Mouse (Mus musculus): Measurements from ENCODE around the gene Gm21789. TPM values are rescaled to one million over a fixed set of nuclear protein-coding genes. Genes with fewer than 3 reads are reported as not detected.
"Not testable (repeated sequence)": the region's sequence is repeated elsewhere in the genome, so short reads cannot be mapped to it uniquely, and the experiment has no call there.

The Gm21789 gene
- total RNA-seq (2014; rRNA removed) (not detected in 2 replicates), polyA plus RNA-seq (2015; fragmentation: Nextera tagmentation; extraction: Ambion mirVana) (not detected in 2 replicates)

DNA sequence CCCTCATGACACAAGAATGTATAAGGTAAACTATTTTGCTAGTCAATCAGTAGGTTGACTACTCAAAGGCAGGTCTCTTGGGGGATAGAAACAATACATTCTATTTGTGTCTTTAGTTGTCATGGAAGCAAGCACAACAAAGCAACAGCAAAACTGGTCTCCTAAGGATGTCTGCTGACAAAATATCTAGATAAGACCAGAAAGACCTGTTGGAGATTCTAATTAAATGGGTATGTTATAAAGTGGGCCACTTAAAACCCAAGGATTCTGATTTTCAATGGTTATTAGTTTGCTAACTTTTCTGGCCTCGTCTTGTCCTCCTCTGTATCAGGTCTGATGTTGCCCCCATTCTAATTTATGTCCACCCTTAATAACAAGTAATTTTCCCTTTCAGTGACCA lies at the start of gene Gm21789:
Gene Gm21789, plus strand, starts transcription at position 301 of the 400 bp plus-strand sequence.
- H3K27ac ChIP-seq (ENCODE audit: low read depth, low read length); H3K4me2 ChIP-seq (ENCODE audit: low read depth); H3K4me3 ChIP-seq (ENCODE audit: low read depth, low read length); H3K27me3 ChIP-seq (ENCODE audit: insufficient read depth, low read length); DNase-seq; H3K9ac ChIP-seq; H3K9me3 ChIP-seq (ENCODE audit: low read length); H3K4me1 ChIP-seq (ENCODE audit: insufficient read depth); H3K36me3 ChIP-seq (ENCODE audit: insufficient read depth); ATAC-seq: not testable (repeated sequence)
- WGBS = no CpG with 5 or more reads among the region's 1 CpGs

DNA sequence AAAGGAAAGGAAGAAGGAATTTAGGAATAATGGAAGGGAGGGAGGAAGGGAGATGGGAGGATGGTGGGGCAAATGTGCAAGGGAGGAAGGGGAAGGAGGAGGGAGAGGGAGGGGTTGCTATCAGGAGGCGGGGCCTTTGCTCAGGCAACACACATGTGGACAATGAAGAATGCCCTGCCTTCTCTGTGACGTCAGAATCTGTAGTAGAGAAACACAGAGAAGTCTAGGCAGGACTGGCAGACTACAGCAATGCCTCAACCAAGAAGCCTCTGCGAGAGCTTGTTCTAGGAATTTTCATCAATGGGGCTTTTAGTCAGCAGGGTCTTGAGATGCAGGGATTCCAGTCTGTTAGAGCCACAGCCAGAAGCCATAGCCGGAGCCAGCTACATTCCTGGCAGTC lies 47.2 kb upstream of the Gm21789 start, which contains the start of gene Btbd35f30:
Gene Btbd35f30, plus strand, starts transcription at position 301 of the 400 bp plus-strand sequence.
- H3K9ac ChIP-seq; ATAC-seq; H3K4me3 ChIP-seq (ENCODE audit: low read depth, low read length); H3K9me3 ChIP-seq (ENCODE audit: low read length); DNase-seq; H3K27ac ChIP-seq (ENCODE audit: low read depth, low read length); H3K27me3 ChIP-seq (ENCODE audit: insufficient read depth, low read length); H3K4me2 ChIP-seq (ENCODE audit: low read depth); H3K36me3 ChIP-seq (ENCODE audit: insufficient read depth); H3K4me1 ChIP-seq (ENCODE audit: insufficient read depth): not testable (repeated sequence)
- WGBS = no CpG with 5 or more reads among the region's 4 CpGs

DNA sequence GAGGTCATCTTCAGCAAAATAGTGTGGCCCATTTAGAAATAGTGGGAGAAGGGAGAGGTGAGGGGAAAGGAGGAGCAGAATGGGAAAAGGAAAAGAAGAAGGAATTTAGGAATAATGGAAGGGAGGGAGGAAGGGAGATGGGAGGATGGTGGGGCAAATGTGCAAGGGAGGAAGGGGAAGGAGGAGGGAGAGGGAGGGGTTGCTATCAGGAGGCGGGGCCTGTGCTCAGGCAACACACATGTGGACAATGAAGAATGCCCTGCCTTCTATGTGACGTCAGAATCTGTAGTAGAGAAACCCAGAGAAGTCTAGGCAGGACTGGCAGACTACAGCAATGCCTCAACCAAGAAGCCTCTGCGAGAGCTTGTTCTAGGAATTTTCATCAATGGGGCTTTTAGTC lies 32.0 kb downstream of the Gm21789 start, which contains the start of gene Btbd35f5:
Gene Btbd35f5, plus strand, starts transcription at position 301 of the 400 bp plus-strand sequence.
- ATAC-seq; H3K9ac ChIP-seq; H3K4me2 ChIP-seq (ENCODE audit: low read depth); H3K9me3 ChIP-seq (ENCODE audit: low read length); H3K27me3 ChIP-seq (ENCODE audit: insufficient read depth, low read length); DNase-seq; H3K4me1 ChIP-seq (ENCODE audit: insufficient read depth); H3K27ac ChIP-seq (ENCODE audit: low read depth, low read length); H3K36me3 ChIP-seq (ENCODE audit: insufficient read depth); H3K4me3 ChIP-seq (ENCODE audit: low read depth, low read length): not testable (repeated sequence)
- WGBS = no CpG with 5 or more reads among the region's 3 CpGs

Other genes starting within 250 kb of the Gm21789 start
- not detected in 2 replicates for gene Btbd35f21, start 215.7 kb upstream of the Gm21789 start, total RNA-seq (2014; rRNA removed)
- not detected in 2 replicates for gene Btbd35f21, start 215.7 kb upstream of the Gm21789 start, polyA plus RNA-seq (2015; fragmentation: Nextera tagmentation; extraction: Ambion mirVana)
- not detected in 2 replicates for gene Btbd35f30, start 47.1 kb upstream of the Gm21789 start, total RNA-seq (2014; rRNA removed)
- gene Btbd35f30, start 47.1 kb upstream of the Gm21789 start, polyA plus RNA-seq (2015; fragmentation: Nextera tagmentation; extraction: Ambion mirVana) = not detected in 2 replicates
- not detected in 2 replicates for gene Btbd35f5, start 32.1 kb downstream of the Gm21789 start, total RNA-seq (2014; rRNA removed)
- not detected in 2 replicates for gene Btbd35f5, start 32.1 kb downstream of the Gm21789 start, polyA plus RNA-seq (2015; fragmentation: Nextera tagmentation; extraction: Ambion mirVana)

All from forebrain, postnatal 0 days (tissue).